Mouse (Mus musculus): ENCODE measurements around the gene Atxn10. TPM values are rescaled to one million over a fixed set of nuclear protein-coding genes. Genes with fewer than 3 reads are reported as not detected.
"Not testable (repeated sequence)": the region's sequence is repeated elsewhere in the genome, so short reads cannot be mapped to it uniquely, and the experiment has no call there.

Gene Atxn10
- 100 to 1,000 TPM; 267 to 268 TPM for total RNA-seq (2021)

DNA sequence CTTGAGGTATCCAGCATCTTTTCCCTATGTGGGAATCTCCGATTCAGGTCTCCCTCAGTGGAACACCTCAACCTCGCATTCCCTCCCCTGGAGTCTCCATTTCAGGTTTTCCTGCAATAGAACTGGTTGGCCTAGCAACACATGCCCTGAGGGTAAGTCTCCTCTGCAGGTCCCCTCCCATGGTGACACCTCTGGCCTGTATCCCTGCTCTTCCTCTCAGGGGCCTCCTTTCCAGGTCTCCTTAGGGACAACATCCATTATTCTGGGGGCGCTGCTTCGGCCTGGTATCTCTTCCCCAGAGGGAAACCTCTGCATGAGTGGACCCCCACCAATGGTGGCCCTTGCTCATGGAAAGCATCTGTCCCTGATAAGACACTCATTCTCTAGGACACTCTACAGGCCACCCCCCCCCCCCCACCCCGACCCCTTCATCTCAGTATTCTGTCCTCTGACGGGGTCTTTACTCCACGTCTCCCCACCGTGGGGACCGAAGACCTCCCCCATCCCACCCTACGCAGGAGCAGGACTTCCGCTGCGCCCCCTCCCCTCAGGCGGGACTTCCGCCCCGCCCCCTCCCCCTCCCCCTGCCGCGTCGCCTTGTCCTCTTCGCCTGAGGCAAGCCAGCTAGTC, at the start of gene Atxn10:
TSS of gene Atxn10 (plus strand) at position 575 of the 630 bp plus-strand sequence.
- intact Hi-C loops (cut with DNase I) = loop anchor here (5.0 kb wide), 1 partner anchor 42 kb away; no protein-coding TSS in a partner anchor
- no peak for DNase-seq (ENCODE audit: low spot score in 2 of 2)

DNA sequence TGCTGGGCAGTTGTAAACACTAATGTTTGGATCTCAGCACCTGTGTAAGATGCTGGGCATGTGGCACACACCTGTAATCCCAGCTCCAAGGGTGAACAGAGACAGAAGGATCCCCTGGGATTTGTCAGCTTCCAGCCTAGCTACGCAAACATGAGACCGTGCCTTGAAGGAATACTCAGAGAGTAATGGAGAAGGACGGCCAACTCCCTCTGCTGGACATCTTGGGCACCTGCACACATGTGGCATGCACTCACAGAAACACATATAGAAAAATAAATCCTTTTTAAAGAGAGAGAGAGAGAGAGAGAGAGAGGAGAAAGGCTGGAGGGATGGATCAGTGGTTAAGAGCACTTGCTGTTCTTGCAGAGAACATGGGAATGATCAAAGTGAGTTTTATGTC, 41.4 kb upstream of the Atxn10 start:
- intact Hi-C loops (cut with DNase I) = no loop called here
- no peak for DNase-seq (ENCODE audit: low spot score in 2 of 2)

DNA sequence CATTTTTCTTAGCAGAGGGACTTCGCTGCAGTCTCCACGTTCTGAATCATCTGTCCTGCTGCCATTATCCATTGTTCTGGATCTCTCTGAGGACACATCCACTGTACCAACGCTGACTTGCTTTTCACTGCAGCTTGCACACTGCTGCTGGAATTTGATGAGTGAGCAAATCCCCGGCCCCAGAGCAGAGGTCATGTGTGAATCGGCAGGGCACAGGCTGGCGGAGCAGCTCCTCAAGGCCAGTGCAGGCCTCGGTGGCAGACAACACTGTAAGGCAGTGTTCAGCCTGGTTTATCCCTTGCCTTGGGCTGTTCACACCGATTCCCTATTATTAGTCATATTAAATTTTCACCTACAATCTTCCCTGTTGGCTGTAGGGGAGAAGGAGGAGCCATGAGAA, 40.5 kb upstream of the Atxn10 start:
- DNase-seq (ENCODE audit: low spot score in 2 of 2) = no peak
- intact Hi-C loops (cut with DNase I) = no loop called here

DNA sequence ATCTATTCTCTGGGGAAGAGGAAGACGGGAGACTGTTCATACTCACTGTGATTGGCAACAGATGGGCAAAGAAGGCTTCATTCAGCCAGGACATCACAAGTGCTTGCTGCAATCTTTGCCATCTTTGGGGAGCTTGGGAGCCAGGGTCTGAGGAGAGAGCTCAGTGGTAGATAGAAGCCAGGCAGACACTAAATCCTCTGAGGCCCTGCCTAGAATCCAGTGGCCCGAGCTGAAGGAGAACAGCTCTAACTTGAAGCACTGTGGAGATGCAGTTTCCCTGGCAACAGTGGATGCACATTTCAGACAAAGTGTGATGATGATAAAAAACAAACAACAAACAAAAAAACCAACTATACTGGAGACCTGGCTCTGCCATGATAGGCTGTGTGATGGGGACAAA, 40.1 kb upstream of the Atxn10 start:
- DNase-seq (ENCODE audit: low spot score in 2 of 2) = peak in 1 of 2 experiments; percentile 16
- intact Hi-C loops (cut with DNase I) = no loop called here

DNA sequence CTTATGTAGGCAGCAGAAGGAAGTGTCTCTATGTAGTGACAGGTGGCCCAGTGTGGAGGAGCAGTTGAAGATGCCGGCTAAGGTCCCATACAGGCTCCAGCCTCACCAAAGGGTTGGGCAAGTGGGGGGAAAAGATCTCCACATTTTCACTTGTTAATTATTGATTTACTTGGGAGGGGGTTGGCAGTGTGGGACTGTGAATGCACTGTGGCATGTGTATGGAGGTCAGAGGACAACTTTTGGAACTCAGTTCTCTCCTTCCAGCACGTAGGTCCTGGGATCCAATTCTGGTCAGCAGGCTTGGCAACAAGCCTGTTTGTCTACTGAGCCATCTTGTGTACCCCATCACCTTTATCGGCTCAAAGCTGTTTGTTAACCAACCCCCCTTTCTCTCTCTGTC, 39.5 kb upstream of the Atxn10 start:
- intact Hi-C loops (cut with DNase I) = no loop called here
- no peak for DNase-seq (ENCODE audit: low spot score in 2 of 2)

DNA sequence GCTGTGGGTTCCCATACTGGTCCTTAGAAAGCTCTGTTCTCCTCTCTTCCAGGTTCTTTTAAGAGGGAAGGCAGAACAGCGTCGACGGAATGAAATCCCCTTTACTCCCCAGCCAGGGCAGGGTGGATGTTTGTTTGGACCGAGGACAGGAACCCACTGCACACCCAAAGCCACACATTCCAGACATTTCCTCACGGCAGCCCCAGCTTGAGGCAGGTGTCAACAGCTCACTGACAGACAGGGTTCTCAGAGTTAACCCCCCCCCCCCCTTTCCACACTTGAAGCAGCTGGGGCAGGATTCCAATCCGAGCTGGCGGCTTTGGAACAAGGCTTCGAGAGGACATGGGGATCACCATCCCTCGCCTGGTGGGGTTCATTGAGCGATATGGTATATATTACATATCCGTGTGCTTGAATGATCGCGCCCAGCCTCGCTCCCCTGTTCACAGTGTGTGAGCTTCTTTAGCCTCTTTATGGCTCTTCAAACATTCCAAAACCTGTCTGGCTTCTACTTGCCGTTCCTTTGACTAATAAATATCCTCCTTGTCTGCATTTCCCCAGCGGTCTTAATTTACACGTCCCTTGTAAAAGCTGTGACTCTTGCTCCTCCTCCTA, 37.8 kb upstream of the Atxn10 start:
- intact Hi-C loops (cut with DNase I) = no loop called here
- DNase-seq (ENCODE audit: low spot score in 2 of 2) = no peak

DNA sequence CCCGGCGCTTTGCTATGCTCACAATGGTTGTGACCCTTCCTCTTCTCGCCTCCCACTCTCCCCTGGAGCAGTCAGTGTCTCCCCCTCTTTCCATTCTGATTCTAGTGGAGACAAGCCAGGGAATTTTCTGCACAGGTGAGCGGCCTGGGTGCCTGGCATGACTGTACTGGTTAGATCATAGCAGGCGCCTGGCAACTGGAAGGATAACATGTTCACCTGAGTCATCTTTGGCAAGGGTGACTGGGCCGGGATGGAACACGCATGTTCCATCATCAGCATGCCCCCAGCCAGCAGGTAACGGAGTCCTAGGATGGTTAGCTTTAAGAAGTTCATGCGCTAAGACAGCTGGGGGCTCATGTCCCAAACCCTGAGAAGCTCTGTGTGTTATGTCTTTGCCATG, 37.1 kb upstream of the Atxn10 start:
- intact Hi-C loops (cut with DNase I) = no loop called here
- no peak for DNase-seq (ENCODE audit: low spot score in 2 of 2)

DNA sequence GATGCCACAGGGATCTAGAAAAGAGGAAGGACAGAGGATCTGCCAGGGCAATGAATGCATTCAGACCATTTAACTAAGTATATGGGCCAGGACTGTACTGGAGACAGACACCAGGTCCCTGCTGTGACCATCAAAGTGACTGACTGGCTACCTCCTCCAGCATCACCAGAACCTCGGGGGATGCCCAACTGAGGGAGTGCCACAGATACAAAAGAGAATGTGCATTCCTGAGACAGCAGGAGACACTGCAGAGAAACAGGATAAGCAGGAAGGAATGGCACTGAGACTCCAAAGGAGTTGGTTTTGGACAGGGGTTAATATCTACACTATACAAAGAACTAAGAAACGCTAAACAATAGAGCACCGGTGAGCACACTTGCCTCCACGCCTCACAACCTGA, 32.8 kb upstream of the Atxn10 start:
- intact Hi-C loops (cut with DNase I) = no loop called here
- no peak for DNase-seq (ENCODE audit: low spot score in 2 of 2)

DNA sequence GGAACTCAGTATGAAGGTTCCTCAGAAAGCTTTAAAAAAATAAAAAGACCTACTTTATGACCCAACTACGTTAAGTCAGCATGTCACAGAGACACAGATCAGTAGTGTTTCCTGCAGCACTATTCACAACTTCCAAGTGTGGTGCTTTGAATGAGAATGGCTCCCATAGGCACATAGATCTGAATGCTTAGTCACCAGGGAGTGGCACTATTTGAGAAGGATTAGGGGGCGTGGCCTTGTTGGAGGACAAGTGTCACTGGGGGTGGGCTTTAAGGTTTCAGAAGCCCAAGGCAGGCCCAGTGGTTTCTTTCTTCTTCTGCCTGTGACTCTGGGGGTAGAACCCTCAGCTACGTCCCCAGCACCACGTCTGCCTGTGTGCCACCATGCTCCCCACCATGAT, 32.1 kb upstream of the Atxn10 start:
- DNase-seq (ENCODE audit: low spot score in 2 of 2) = no peak
- intact Hi-C loops (cut with DNase I) = no loop called here

DNA sequence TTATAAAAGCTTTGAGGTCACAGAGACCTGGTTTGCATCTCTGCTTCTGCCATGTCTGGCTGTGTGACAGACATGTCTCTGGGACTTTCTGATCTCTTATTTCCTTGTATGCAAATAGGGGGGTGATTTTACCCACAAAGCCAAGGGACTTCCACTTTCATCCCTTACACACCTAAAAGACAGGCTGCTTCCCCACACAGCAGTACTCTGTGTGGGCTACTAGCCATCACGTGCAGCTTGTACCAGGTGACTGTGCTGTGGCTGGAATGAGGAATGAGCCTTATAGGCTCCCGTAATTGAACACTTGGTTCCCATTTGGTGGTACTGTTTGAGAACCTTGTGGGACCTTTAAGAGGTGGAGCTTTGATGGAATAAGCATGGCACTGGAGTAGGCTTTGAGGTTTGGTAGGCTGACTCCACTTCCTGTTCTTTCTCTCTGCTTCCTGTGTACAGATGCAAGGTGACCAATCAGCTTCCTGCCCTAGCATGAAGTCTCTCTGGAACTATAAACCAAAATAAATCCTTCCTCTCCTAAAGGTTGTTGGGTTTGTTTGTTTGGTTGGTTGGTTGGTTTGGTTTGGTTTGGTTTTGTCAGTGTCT, 28.9 kb upstream of the Atxn10 start:
- intact Hi-C loops (cut with DNase I) = no loop called here
- no peak for DNase-seq (ENCODE audit: low spot score in 2 of 2)

DNA sequence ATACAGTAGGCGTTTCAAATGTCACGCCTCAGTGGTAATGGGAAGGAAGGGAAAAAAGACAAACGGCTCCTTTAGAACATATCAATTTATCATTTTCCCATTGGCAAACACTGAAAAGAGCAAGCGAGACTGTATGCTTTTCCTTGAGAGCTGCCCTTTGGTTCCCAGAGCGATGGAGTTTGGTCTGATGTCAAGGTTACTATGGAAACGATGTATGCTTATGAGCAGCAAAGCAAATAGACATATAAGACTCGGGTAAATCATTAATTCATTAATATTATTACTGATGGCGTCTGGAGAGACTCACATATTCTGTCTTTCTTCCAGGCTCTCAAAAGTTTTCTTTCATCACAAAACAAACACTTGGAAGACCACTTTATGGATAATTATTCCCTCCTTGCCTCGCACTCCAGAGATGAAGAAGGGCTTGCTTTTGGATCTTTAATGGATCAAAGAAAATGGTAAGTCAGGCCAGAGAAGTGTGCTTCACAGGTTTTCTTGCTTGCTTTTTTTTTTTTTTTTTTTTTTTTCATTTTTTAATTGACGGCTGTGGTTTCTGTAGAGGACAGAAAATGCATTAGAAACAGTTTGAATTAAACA, 24.9 kb upstream of the Atxn10 start:
- no peak for DNase-seq (ENCODE audit: low spot score in 2 of 2)
- intact Hi-C loops (cut with DNase I) = no loop called here

DNA sequence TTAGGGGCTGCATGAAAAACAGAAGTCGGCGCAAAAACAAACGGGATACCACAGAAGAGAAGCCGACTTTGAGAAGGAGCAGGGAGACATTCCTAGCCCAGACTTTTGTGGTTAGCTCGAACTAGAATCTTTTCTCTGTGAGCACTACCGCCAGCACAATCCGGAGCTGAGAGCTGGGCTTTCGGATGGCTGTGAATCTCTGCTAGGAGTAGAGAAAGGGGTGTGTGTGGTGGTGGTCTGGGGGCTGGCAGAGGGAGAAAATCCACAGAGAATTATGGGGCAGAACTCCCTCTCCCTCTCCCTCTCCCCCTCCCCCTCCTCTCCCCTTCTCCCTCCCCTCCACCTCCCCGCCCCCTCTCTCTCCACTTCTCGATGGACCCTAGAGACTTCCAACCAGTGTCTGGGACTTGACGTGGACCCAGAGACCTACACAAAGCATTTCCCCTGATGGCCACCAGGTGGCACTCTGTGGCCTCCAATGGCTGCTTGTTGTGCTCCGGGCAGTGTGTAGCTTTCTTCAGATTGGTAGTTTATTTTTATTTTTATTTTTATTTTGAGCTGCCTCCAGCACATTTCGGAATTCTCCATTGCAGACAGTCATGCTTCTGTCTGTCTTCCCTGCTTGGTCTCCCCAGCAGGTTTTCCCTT, 20.5 kb upstream of the Atxn10 start:
- intact Hi-C loops (cut with DNase I) = loop anchor here (1.0 to 5.0 kb wide), 3 partner anchors 48 to 268 kb away; no protein-coding TSS in a partner anchor

DNA sequence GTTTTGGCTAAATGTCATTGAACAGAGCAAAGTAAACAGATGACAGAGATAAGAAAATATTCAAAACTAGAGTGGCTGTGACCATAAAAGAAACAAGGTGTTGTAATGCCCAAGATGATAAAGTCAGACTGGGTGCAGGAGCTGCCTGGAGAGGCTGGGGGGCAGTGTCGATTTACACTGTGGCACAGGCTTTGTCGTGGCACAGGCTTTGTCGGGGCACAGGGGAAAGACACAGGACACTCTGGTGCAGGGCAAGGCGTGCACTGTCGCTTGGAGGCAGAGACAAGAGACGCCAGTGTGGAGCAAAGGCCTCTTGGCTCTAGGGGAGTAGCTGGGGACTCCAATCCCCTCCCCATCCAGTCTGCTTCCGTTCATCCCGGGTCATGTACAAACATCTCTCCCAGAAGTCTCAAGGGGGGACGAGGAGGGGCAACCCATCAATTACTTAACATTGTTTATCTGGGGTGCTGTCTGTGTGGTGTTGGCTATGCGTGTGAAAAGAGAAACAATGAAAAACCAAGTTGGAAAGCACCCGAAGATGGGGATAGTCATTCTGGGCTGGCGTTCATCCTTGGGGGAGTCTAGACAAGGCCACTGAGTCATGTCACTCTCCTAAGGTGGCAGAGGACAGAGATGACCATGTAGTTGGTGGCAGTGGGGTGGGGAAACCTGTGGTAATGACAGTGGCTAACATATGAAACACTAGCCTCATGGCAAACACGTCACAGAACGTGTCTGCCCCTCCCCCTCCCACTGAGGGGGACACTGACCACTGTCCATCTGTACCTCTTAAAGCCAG, 19.5 kb upstream of the Atxn10 start:
- intact Hi-C loops (cut with DNase I) = loop anchor here (5.0 kb wide), 2 partner anchors 49 to 161 kb away; no protein-coding TSS in a partner anchor
- DNase-seq (ENCODE audit: low spot score in 2 of 2) = no peak

More for the DNA sequence above, 20.5 kb upstream of the Atxn10 start:
- peak; percentile 87 for DNase-seq (ENCODE audit: low spot score in 2 of 2)

DNA sequence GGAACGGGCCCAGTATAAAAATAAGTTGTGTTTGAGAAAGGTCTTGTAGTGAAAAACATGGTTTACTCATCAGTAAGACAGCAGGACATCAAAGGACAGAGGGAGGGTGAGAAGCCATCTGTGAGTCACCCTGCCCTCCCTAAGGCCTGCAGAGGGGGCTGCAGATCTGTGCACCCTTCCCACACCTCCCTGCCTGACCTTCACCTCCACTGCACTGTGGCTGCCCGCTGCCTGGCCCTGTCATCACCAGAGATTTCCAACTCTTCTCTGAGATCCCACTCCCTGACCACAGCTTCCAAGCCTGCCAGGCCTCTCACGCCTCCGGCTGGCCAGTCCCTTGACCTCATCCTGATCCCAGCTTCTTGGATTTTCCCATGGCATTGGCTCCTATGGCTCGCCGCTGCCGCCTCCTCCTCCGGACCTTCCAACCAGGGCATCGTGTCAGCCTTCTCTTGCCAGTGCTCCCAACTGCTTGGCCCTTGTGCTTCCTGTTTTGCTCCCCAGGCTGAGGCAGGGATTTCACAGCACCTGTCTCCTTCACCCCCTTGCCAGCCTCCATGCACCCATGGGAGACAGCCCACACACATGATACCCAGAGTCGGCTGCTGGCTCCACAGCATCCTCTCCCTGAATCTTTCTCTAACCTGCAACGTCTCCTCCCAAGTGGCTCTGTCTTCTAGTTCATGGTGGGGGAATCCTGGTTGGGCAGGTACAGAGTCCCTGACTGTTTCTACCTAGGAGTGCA, 15.9 kb upstream of the Atxn10 start:
- intact Hi-C loops (cut with DNase I) = loop anchor here (5.0 kb wide), 2 partner anchors 53 to 157 kb away; no protein-coding TSS in a partner anchor
- no peak for DNase-seq (ENCODE audit: low spot score in 2 of 2)

DNA sequence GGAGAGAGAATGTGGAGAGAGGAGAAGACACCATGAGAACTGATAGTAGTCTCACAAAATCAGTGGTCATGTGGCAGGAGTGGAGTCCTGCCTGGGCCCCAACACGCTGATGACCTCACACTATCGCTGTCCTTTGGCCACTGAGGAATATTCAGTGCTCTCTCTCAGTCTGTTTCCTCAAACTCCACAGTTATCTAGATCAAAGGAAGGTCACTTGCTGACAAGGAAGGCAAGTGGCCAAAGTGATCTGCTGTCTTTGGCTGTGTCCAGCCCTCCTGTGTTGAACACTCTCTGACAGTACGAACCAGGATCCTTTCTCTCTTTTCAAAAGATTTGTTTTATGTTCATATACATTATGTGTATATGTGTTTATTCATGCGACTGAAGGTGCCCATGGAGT, 12.8 kb upstream of the Atxn10 start:
- no peak for DNase-seq (ENCODE audit: low spot score in 2 of 2)
- intact Hi-C loops (cut with DNase I) = no loop called here

DNA sequence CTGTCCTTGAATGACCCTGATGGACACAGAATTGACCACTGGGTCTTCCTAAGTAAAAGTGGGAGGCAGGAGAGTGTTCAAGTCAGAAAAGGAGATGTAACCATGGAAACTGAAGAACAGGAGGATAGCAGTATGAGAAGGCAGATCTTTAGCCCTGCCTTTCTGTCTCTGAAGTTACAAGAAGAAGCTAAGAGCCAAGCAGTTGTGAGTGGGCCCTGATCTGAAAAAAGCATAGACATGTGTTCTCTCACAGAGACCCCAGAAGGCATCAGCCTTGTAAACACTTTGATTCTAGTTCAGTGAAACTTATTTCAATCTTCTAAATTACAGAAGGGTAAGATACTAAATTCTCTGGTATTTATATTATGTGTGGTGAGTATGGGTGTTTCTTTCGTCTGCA, 11.6 kb upstream of the Atxn10 start:
- peak in 1 of 2 experiments; percentile 55 for DNase-seq (ENCODE audit: low spot score in 2 of 2)
- intact Hi-C loops (cut with DNase I) = no loop called here

DNA sequence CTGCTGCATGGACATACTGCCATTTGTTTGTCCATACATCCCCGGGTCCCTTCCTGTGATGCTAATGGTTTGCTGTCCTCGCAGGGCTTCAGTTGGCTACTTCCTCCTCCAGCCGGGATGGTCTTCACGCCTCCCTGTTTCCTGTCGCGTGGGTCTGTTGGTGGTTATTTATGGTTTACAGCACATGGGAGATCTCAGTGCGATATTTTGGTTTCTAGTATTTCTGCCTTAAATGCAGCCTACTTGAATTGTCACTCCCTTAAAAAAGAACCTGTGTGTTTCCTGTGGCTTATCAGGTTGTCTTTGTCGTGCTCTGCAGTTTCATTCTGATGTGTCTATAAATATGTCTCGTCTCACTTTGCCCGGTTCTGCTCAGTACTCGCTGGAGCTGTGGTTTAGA, 8.2 kb upstream of the Atxn10 start:
- DNase-seq (ENCODE audit: low spot score in 2 of 2) = peak; percentile 62 to 91
- intact Hi-C loops (cut with DNase I) = loop anchor here (1.0 to 5.0 kb wide), 3 partner anchors 39 to 164 kb away; no protein-coding TSS in a partner anchor

DNA sequence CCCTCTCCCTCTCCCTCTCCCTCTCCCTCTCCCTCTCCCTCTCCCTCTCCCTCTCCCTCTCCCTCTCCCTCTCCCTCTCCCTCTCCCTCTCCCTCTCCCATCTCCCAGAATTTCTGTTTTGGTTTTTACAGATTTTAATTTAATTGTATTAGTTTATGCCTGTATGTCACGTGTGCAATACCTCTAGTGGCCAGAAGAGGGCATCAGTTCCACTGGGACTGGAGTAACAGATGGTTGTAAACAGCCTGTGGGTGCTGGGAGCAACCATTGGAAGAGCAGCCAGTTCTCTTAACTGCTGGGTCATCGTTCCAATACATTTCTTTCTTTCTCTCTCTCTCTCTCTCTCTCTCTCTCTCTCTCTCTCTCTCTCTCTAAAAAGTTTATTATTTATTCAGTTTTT, 7.6 kb upstream of the Atxn10 start:
- intact Hi-C loops (cut with DNase I) = loop anchor here (5.0 kb wide), 2 partner anchors 39 to 164 kb away; no protein-coding TSS in a partner anchor
- not testable (repeated sequence) for DNase-seq (ENCODE audit: low spot score in 2 of 2)
